Mouse (Mus musculus): ENCODE results near the gene Stx2. TPM values are rescaled to one million over a fixed set of nuclear protein-coding genes. Genes with fewer than 3 reads are reported as not detected.

The Stx2 gene
- polyA plus RNA-seq, 1 experiment from 2014 or later: 15.1 TPM

- no peak overlapping the region for H3K27ac ChIP-seq (ENCODE audit: low read length)
- H3K4me1 ChIP-seq (ENCODE audit: insufficient read depth, low read depth, low read length): no peaks in the 10 kb centered on the region
- no peak overlapping the region for H3K4me3 ChIP-seq (ENCODE audit: low read depth, low read length)
- no peak overlapping the region for H3K9ac ChIP-seq (replicated peaks; ENCODE audit: low read depth)
- no peak overlapping the region for H3K4me2 ChIP-seq (replicated peaks; ENCODE audit: low read depth, low read length)
- H3K27me3 ChIP-seq (replicated peaks; ENCODE audit: insufficient read depth, low read length): no peaks in the 10 kb centered on the region
- no peak for DNase-seq (ENCODE audit: low spot score)
- H3K36me3 ChIP-seq (ENCODE audit: insufficient read depth, low read length): no peaks in the 10 kb centered on the region
- TF ChIP-seq EP300 (IDR thresholded peaks at IDR 0.05) (no peak), CTCF (IDR thresholded peaks at IDR 0.05) (no peak)
- H3K9me3 ChIP-seq (ENCODE audit: low read length): no peaks in the 10 kb centered on the region
- WGBS: 61% methylated on average over 7 of the region's 7 CpGs
- no peak for ATAC-seq
Measured at GRCm38 (mm10) chr5:129037739-129038138, 29.4 kb upstream of the Stx2 start.

GRCm38 (mm10) chr5:129036678-129037077, 28.3 kb upstream of the Stx2 start:
- Histone ChIP-seq H3K36me3 (ENCODE audit: insufficient read depth, low read length) (no peaks in the 10 kb centered on the region), H3K4me3 (ENCODE audit: low read depth, low read length) (no peak overlapping the region), H3K9me3 (ENCODE audit: low read length) (no peaks in the 10 kb centered on the region), H3K27ac (ENCODE audit: low read length) (no peak overlapping the region), H3K27me3 (replicated peaks; ENCODE audit: insufficient read depth, low read length) (no peaks in the 10 kb centered on the region), H3K4me2 (replicated peaks; ENCODE audit: low read depth, low read length) (no peak overlapping the region), H3K9ac (replicated peaks; ENCODE audit: low read depth) (no peak overlapping the region), H3K4me1 (ENCODE audit: insufficient read depth, low read depth, low read length) (no peaks in the 10 kb centered on the region)
- no peak for DNase-seq (ENCODE audit: low spot score)
- whole genome bisulfite sequencing: 86% methylated on average over 5 of the region's 5 CpGs
- ATAC-seq: no peak
- peak; percentile 18; the same call in 1 of the 2 replicates for TF ChIP-seq CTCF (IDR thresholded peaks at IDR 0.05)
- TF ChIP-seq EP300 (IDR thresholded peaks at IDR 0.05): no peak

- H3K4me3 ChIP-seq (ENCODE audit: low read depth, low read length): no peak overlapping the region
- no peak for ATAC-seq
- no peaks in the 10 kb centered on the region for H3K9me3 ChIP-seq (ENCODE audit: low read length)
- WGBS: 78% methylated on average over 5 of the region's 5 CpGs
- H3K27me3 ChIP-seq (replicated peaks; ENCODE audit: insufficient read depth, low read length): no peaks in the 10 kb centered on the region
- TF ChIP-seq EP300 (IDR thresholded peaks at IDR 0.05) (no peak), CTCF (IDR thresholded peaks at IDR 0.05) (no peak)
- no peaks in the 10 kb centered on the region for H3K4me1 ChIP-seq (ENCODE audit: insufficient read depth, low read depth, low read length)
- no peak overlapping the region for H3K4me2 ChIP-seq (replicated peaks; ENCODE audit: low read depth, low read length)
- no peak overlapping the region for H3K27ac ChIP-seq (ENCODE audit: low read length)
- no peak for DNase-seq (ENCODE audit: low spot score)
- H3K36me3 ChIP-seq (ENCODE audit: insufficient read depth, low read length): no peaks in the 10 kb centered on the region
- no peak overlapping the region for H3K9ac ChIP-seq (replicated peaks; ENCODE audit: low read depth)
Measured at GRCm38 (mm10) chr5:129029131-129029723, 20.9 kb upstream of the Stx2 start.

DNA sequence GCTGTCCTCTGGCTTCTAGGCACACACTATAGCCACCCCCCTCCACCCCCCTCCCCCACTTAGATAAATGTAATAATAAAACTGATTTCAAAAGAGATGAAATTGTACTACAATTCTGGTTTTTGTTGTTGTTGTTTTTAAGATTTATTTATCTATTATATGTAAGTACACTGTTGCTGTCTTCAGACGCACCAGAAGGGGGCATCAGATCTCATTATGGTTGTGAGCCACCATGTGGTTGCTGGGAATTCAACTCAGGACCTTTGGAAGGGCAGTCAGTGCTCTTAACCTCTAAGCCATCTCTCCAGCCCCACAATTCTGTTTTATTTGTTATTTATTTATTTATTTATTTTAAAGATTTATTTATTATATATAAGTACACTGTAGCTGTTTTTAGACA, 18.3 kb upstream of the Stx2 start:
- TF ChIP-seq CTCF (IDR thresholded peaks at IDR 0.05): 0 out of 2 replicates have a peak, but pooled peaks have one; percentile 12
- no peak for TF ChIP-seq EP300 (IDR thresholded peaks at IDR 0.05)
- WGBS: 66% methylated on average over 1 of the region's 1 CpGs
- Histone ChIP-seq H3K4me3 (ENCODE audit: low read depth, low read length) (no peak overlapping the region), H3K27ac (ENCODE audit: low read length) (no peak overlapping the region), H3K9me3 (ENCODE audit: low read length) (no peaks in the 10 kb centered on the region), H3K27me3 (replicated peaks; ENCODE audit: insufficient read depth, low read length) (no peaks in the 10 kb centered on the region), H3K4me1 (ENCODE audit: insufficient read depth, low read depth, low read length) (no peaks in the 10 kb centered on the region), H3K9ac (replicated peaks; ENCODE audit: low read depth) (no peak overlapping the region), H3K36me3 (ENCODE audit: insufficient read depth, low read length) (no peaks in the 10 kb centered on the region), H3K4me2 (replicated peaks; ENCODE audit: low read depth, low read length) (no peak overlapping the region)
- ATAC-seq (no peak), DNase-seq (ENCODE audit: low spot score) (no peak)

- no peaks in the 10 kb centered on the region for H3K36me3 ChIP-seq (ENCODE audit: insufficient read depth, low read length)
- WGBS: 88% methylated on average over 3 of the region's 3 CpGs
- no peaks in the 10 kb centered on the region for H3K9me3 ChIP-seq (ENCODE audit: low read length)
- no peak overlapping the region for H3K9ac ChIP-seq (replicated peaks; ENCODE audit: low read depth)
- H3K4me2 ChIP-seq (replicated peaks; ENCODE audit: low read depth, low read length): no peak overlapping the region
- DNase-seq (ENCODE audit: low spot score) (no peak), ATAC-seq (no peak)
- H3K4me3 ChIP-seq (ENCODE audit: low read depth, low read length): no peak overlapping the region
- H3K27ac ChIP-seq (ENCODE audit: low read length): no peak overlapping the region
- TF ChIP-seq CTCF (IDR thresholded peaks at IDR 0.05) (no peak), EP300 (IDR thresholded peaks at IDR 0.05) (no peak)
- no peaks in the 10 kb centered on the region for H3K27me3 ChIP-seq (replicated peaks; ENCODE audit: insufficient read depth, low read length)
- H3K4me1 ChIP-seq (ENCODE audit: insufficient read depth, low read depth, low read length): peaks cover 1% of the 10 kb centered on the region; the same call in 1 of the 2 replicates
Measured at GRCm38 (mm10) chr5:129026171-129026570, 17.8 kb upstream of the Stx2 start.

- no peak for ATAC-seq
- 84% methylated on average over 2 of the region's 2 CpGs for WGBS
Measured at GRCm38 (mm10) chr5:129025725-129026124, 17.4 kb upstream of the Stx2 start.

More at GRCm38 (mm10) chr5:129025725-129026124, 17.4 kb upstream of the Stx2 start:
- H3K4me3 ChIP-seq (ENCODE audit: low read depth, low read length): no peak overlapping the region
- no peaks in the 10 kb centered on the region for H3K36me3 ChIP-seq (ENCODE audit: insufficient read depth, low read length)
- H3K4me2 ChIP-seq (replicated peaks; ENCODE audit: low read depth, low read length): no peak overlapping the region
- H3K27ac ChIP-seq (ENCODE audit: low read length): no peak overlapping the region
- no peaks in the 10 kb centered on the region for H3K9me3 ChIP-seq (ENCODE audit: low read length)
- no peaks in the 10 kb centered on the region for H3K27me3 ChIP-seq (replicated peaks; ENCODE audit: insufficient read depth, low read length)
- peaks cover 3% of the 10 kb centered on the region; the same call in 1 of the 2 replicates for H3K4me1 ChIP-seq (ENCODE audit: insufficient read depth, low read depth, low read length)
- TF ChIP-seq EP300 (IDR thresholded peaks at IDR 0.05): no peak
- TF ChIP-seq CTCF (IDR thresholded peaks at IDR 0.05): no peak
- no peak overlapping the region for H3K9ac ChIP-seq (replicated peaks; ENCODE audit: low read depth)
- no peak for DNase-seq (ENCODE audit: low spot score)

Data from lung, postnatal 0 days (tissue).